Mouse (Mus musculus) kidney, adult 2 months (tissue): Measurements from ENCODE around the gene S1pr5. TPM values are rescaled to one million over a fixed set of nuclear protein-coding genes. Genes with fewer than 3 reads are reported as not detected.

Experiments
- DNase-seq: peaks from one replicate; pipeline ENCODE4 v3.0.0; 2021
- H3K27ac ChIP-seq: fragments of 200-500 bp; 2 replicates; pipeline ENCODE4 v1.5.1; 2012; ENCODE audit warnings: low read depth, low read length, control low read depth, inconsistent platforms; ENCODE audit not compliant: insufficient read depth
- H3K27me3 ChIP-seq: fragments of 200-500 bp; replicated peaks from 2 replicates; pipeline ENCODE4 v1.6.1; 2012; ENCODE audit warnings: mild to moderate bottlenecking, moderate library complexity, low read length, inconsistent platforms; ENCODE audit not compliant: control insufficient read depth, insufficient read depth
- H3K36me3 ChIP-seq: fragments of 200-500 bp; 2 replicates; pipeline ENCODE4 v1.6.1; 2012; ENCODE audit warnings: mild to moderate bottlenecking, moderate library complexity, low read length, inconsistent platforms; ENCODE audit not compliant: control insufficient read depth, insufficient read depth
- H3K4me1 ChIP-seq: fragments of 200-500 bp; 2 replicates; pipeline ENCODE4 v1.6.1; 2011; ENCODE audit warnings: low read length; ENCODE audit not compliant: control insufficient read depth, insufficient read depth
- H3K4me3 ChIP-seq: fragments of 200-500 bp; 2 replicates; pipeline ENCODE4 v1.5.1; 2011; ENCODE audit warnings: mild to moderate bottlenecking, low read depth, low read length, control low read depth; ENCODE audit not compliant: insufficient read depth
- CTCF ChIP-seq: fragments of 200-500 bp; conservative IDR thresholded peaks from 2 replicates; pipeline ENCODE4 v1.5.1; 2011; ENCODE audit warnings: low read depth, mild to moderate bottlenecking, control low read depth, low read length, moderate library complexity, mixed read lengths; ENCODE audit not compliant: insufficient read depth, insufficient read length
- POLR2A ChIP-seq: fragments of 200-500 bp; IDR thresholded peaks from one replicate; pipeline ENCODE4 v1.6.1; 2011; ENCODE audit warnings: low read depth, low read length, control low read depth
- WGBS: fragments of 180-500 bp; shearing (Covaris S2); methylation state at CpG from one replicate; pipeline ENCODE4 v1.1.7; 2018; 5-methylcytosine and 5-hydroxymethylcytosine counted together
- polyA plus RNA-seq: library from polyadenylated mRNA; depleted of rRNA; stranded (reverse); fragments of >200 nt; gene quantifications from 2 replicates; pipeline ENCODE4 v1.2.3, GENCODE M21; 2012

The S1pr5 gene
- polyA plus RNA-seq, 1 experiment: 0.39 TPM

DNA sequence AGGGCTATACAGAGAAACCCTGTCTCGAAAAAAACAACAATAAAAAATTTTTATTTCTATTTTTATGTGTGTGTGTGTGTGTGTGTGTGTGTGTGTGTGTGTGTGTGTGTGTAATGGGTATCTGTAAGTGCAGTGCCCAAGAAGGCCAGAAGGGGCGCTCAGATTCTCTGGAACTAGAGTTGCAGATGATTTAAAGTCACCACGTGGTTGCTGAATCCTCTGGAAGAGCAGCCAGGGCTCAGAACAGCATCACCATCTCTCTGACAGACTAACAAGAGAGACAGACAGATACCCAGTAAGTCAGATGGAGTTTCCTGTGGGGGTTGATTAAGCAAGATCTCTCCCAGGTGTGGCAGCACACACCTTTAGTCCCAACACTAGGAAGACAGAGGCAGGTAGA lies 28.4 kb downstream of the S1pr5 start:
- H3K4me3 ChIP-seq: no peak overlapping the region
- H3K36me3 ChIP-seq: no peaks in the 10 kb centered on the region
- 55% methylated on average over 3 of the region's 3 CpGs for WGBS
- no peak for DNase-seq
- no peaks in the 10 kb centered on the region for H3K27me3 ChIP-seq
- H3K4me1 ChIP-seq: peaks cover 5% of the 10 kb centered on the region; the same call in 1 of the 2 replicates
- no peak for TF ChIP-seq POLR2A
- no peak for TF ChIP-seq CTCF
- no peak overlapping the region for H3K27ac ChIP-seq

DNA sequence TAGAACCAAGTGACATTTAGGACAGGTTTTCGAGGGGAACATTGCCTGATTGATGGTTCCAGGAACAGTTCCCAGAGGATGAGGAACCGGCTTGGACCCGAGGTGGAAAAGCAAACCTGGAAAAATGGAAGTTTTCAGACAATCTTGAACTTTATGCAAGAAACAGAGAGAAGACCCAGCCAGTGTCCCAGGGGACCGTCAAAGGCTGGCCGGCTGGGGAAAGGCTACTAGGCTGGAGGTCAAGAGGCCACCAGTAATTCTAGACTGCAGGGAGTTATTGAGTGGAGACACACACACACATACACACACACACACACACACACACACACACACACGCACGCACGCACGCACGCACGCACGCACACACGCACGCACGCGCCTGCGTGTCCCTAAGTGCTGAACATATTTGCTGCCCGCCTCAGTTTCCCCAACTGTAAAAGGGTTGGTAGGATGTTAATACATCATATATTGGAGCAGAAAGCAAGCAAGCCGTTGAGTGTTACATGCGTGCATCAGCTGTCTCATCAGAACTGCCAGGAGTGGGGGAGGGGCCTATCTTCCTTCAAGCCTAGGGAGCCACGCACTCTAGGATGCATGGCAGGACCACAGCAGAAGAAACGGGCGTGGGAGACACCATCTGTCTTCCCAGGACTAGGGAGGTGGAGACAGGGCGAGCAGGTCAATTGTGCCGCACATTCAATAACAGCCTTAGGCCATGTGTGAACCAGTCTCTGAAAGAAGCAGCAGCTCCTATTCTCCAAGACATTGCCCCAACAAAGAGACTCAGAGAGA lies 32.0 kb downstream of the S1pr5 start:
- no peak overlapping the region for H3K4me3 ChIP-seq
- 58% methylated on average over 25 of the region's 25 CpGs for WGBS
- no peak overlapping the region for H3K27ac ChIP-seq
- H3K4me1 ChIP-seq: peaks cover 5% of the 10 kb centered on the region; the same call in 1 of the 2 replicates
- H3K27me3 ChIP-seq: no peaks in the 10 kb centered on the region
- TF ChIP-seq POLR2A (no peak), CTCF (no peak)
- no peaks in the 10 kb centered on the region for H3K36me3 ChIP-seq
- no peak for DNase-seq

DNA sequence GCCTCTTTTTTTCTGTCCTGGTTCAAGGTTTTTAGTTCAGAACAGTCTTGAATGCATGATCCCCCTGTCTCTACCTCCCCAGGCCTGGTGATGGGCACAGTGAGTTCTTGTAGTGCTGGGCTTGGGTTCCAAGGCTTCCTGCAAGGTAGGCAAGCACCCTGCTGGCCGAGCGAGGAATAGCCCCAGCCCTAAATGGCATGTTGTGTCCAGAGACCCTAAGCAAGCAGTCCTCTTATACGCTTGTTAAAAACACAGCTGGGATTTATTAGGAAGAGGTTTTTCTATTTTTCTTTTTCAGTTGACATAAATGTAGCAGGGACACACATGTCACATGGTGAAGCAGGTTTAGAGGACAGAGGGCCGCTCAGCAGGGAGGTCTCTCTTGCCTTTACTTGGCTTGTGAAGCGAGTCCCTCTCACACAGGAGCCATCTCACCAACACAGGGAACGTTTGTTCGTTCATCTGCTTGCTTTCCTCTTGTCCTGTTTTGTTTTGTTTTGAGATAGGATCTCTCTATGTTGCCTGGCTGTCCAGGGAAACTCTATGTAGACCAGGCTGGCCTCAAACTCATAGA lies 34.5 kb downstream of the S1pr5 start:
- H3K4me3 ChIP-seq: no peak overlapping the region
- no peaks in the 10 kb centered on the region for H3K4me1 ChIP-seq
- no peak overlapping the region for H3K27ac ChIP-seq
- H3K27me3 ChIP-seq: no peaks in the 10 kb centered on the region
- no peak for DNase-seq
- peak; percentile 60 for TF ChIP-seq CTCF
- no peak for TF ChIP-seq POLR2A
- no peaks in the 10 kb centered on the region for H3K36me3 ChIP-seq
- 55% methylated on average over 7 of the region's 7 CpGs for WGBS

DNA sequence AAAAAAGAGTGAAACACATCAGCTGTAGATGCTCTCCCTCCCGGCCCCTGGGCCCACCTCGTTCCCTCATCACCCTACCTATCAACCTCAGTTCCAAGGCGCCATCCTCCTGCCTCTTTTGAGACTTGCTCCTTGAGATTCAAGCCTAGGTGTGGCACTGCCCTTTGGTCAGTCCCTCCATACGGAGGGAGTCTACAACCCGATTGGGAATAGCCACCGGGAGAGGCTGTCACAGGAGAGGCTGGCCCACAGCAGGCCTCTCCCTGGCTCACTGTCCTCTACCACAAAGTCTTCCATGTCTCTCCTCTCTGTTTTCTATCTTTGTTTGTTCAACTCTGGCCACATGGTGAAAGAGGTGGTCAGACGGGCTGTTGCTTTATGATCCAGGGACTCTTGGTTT lies 36.6 kb downstream of the S1pr5 start:
- H3K27ac ChIP-seq: no peak overlapping the region
- H3K27me3 ChIP-seq: no peaks in the 10 kb centered on the region
- 89% methylated on average over 7 of the region's 7 CpGs for WGBS
- no peak overlapping the region for H3K4me3 ChIP-seq
- H3K4me1 ChIP-seq: no peaks in the 10 kb centered on the region
- no peaks in the 10 kb centered on the region for H3K36me3 ChIP-seq
- no peak for TF ChIP-seq CTCF
- no peak for TF ChIP-seq POLR2A
- no peak for DNase-seq

DNA sequence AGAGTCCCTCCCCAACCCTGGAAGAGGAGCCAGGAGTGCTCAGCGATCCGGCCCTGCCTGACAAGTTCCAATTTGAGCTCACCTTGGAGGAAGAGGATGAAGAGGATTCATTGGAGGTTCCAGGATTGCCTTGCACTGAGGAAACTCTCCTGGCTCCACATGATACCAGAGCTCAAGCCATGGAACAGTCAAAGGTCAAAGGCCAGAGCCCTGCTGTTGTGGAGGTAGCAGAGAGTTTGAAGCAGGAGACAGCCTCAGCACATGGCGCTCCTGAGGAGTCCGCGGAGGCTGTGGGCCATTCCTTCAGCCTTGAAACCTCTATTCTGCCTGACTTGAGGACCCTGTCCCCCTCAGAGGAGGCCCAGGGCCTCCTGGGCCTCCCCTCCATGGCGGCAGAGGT lies 37.4 kb downstream of the S1pr5 start:
- Histone ChIP-seq H3K36me3 (no peaks in the 10 kb centered on the region), H3K4me1 (no peaks in the 10 kb centered on the region), H3K27ac (no peak overlapping the region), H3K27me3 (no peaks in the 10 kb centered on the region), H3K4me3 (no peak overlapping the region)
- WGBS: 81% methylated on average over 6 of the region's 6 CpGs
- TF ChIP-seq CTCF (no peak), POLR2A (no peak)
- DNase-seq: peak; percentile 42

DNA sequence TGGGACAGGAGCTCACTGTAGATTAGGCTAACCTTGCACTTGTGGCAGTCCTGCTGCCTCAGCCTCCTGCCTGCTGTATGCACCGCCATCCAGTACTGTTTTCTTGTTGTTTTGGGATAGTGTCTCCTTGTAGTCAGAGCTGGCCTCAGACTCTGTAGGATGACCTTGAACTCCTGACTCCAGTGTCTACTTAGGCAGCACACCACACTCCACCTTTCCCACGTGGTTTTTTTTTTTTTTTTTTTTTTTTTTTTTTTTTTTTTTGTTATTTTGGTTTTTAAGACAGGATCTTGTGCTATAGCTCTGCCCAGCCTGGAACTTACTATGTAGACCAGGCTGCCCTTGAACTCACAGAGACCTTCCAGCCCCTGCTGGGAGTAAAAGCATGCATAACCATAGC lies 39.6 kb downstream of the S1pr5 start:
- H3K36me3 ChIP-seq: no peaks in the 10 kb centered on the region
- 76% methylated on average over 2 of the region's 2 CpGs for WGBS
- no peak for DNase-seq
- TF ChIP-seq POLR2A (no peak), CTCF (no peak)
- H3K27ac ChIP-seq: no peak overlapping the region
- no peak overlapping the region for H3K4me3 ChIP-seq
- H3K27me3 ChIP-seq: no peaks in the 10 kb centered on the region
- H3K4me1 ChIP-seq: no peaks in the 10 kb centered on the region

DNA sequence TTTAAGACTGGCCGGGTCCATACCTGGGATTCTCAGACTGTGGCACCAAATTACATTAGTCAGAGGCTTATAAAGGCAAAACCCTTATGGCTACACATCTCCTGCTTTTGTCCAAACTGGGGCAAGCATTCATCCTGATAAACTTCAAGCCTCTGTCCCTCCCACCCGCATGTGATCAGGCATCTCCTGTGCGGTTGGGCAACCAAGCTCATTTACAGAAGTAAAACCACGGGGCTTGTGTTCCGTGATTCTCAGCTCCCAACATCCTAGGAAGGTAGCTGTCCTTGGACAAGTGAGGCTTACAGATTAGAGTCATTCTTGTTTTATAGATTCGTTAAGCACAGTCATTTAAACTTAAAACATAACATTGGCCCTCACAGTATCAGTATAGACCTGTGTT lies 41.4 kb downstream of the S1pr5 start:
- H3K4me1 ChIP-seq: no peaks in the 10 kb centered on the region
- no peak for DNase-seq
- H3K4me3 ChIP-seq: no peak overlapping the region
- TF ChIP-seq POLR2A (no peak), CTCF (no peak)
- no peak overlapping the region for H3K27ac ChIP-seq
- H3K27me3 ChIP-seq: no peaks in the 10 kb centered on the region
- 87% methylated on average over 6 of the region's 6 CpGs for WGBS
- H3K36me3 ChIP-seq: no peaks in the 10 kb centered on the region
